Mouse (Mus musculus): ENCODE measurements around the gene Tmem62. TPM values are rescaled to one million over a fixed set of nuclear protein-coding genes. Genes with fewer than 3 reads are reported as not detected.
A peak's percentile ranks its signal among the peaks of the same experiment; 100 is the strongest.

The Tmem62 gene
- 2.1 and 3.9 TPM in 2 replicates for polyA plus RNA-seq (2014; fragmentation: Nextera tagmentation; extraction: Ambion mirVana)

- ATAC-seq (ENCODE audit: insufficient number of reproducible peaks, insufficient read depth, low FRiP score, low read depth) = peak; percentile 78
- H3K27me3 ChIP-seq (ENCODE audit: control insufficient read depth, insufficient read depth, low read length) = no peaks in the 10 kb centered on the region
- no peaks in the 10 kb centered on the region for H3K9me3 ChIP-seq (ENCODE audit: control insufficient read depth, low read length)
- H3K4me2 ChIP-seq (ENCODE audit: low read length) = peak within 1 kb of the TSS; percentile 96
- peak within 1 kb of the TSS; percentile 4 to 42; a peak in 3 of 4 replicates for H3K27ac ChIP-seq (replicated peaks in 1 of 2; ENCODE audit: control insufficient read depth in 1 of 2, insufficient read depth in 1 of 2, low read depth in 2 of 2, low read length in 2 of 2)
- H3K36me3 ChIP-seq (ENCODE audit: control insufficient read depth, insufficient read depth, low read length) = no peaks in the 10 kb centered on the region
- peak within 1 kb of the TSS; percentile 79 to 95 for H3K4me3 ChIP-seq (ENCODE audit: control insufficient read depth in 1 of 2, insufficient read depth in 1 of 2, low read depth in 1 of 2, low read length in 2 of 2)
- WGBS = under 1% methylated on average over 59 of the region's 71 CpGs
- peaks cover 0 to 4% of the 10 kb centered on the region in 2 experiments; a peak in 1 of 4 replicates for H3K4me1 ChIP-seq (ENCODE audit: control insufficient read depth in 2 of 2, insufficient read depth in 2 of 2, low read length in 2 of 2)
- peak within 1 kb of the TSS; percentile 82 for H3K9ac ChIP-seq (ENCODE audit: low read length)
Measured at GRCm38 (mm10) chr2:120976990-120977925, at the start of gene Tmem62. TSS of gene Tmem62 (plus strand) at chr2:120977017.

GRCm38 (mm10) chr2:120933038-120933437 is 43.8 kb upstream of the Tmem62 start:
- no peak overlapping the region for H3K4me3 ChIP-seq (ENCODE audit: control insufficient read depth in 1 of 2, insufficient read depth in 1 of 2, low read depth in 1 of 2, low read length in 2 of 2)
- ATAC-seq (ENCODE audit: insufficient number of reproducible peaks, insufficient read depth, low FRiP score, low read depth) = no peak
- 92% methylated on average over 3 of the region's 3 CpGs for WGBS
- H3K9me3 ChIP-seq (ENCODE audit: control insufficient read depth, low read length) = no peaks in the 10 kb centered on the region
- no peak overlapping the region for H3K27ac ChIP-seq (replicated peaks in 1 of 2; ENCODE audit: control insufficient read depth in 1 of 2, insufficient read depth in 1 of 2, low read depth in 2 of 2, low read length in 2 of 2)
- H3K4me1 ChIP-seq (ENCODE audit: control insufficient read depth in 2 of 2, insufficient read depth in 2 of 2, low read length in 2 of 2) = no peaks in the 10 kb centered on the region
- peaks cover 90% of the 10 kb centered on the region for H3K36me3 ChIP-seq (ENCODE audit: control insufficient read depth, insufficient read depth, low read length)
- H3K4me2 ChIP-seq (ENCODE audit: low read length) = no peak overlapping the region
- H3K9ac ChIP-seq (ENCODE audit: low read length) = no peak overlapping the region
- no peaks in the 10 kb centered on the region for H3K27me3 ChIP-seq (ENCODE audit: control insufficient read depth, insufficient read depth, low read length)

DNA sequence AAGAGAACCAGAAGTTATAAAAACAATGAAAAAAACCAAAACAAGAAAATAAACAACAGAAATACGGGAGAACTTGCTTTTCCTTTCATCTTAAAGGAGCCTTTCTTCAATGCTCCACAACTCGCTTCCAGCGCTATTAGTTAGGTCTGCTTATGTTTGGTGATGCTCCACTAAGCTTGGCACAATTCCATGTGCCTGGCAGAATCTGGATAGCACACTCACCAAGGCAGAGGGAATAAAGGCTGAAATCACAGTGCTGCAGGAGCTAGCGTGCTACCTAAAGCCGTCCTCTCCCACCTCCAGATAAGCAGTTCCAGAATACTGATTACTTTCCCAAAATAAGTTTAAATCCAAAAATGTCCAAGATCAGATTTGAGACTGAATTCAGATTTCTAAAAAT is 25.6 kb upstream of the Tmem62 start:
- no peak overlapping the region for H3K9ac ChIP-seq (ENCODE audit: low read length)
- no peak overlapping the region for H3K4me2 ChIP-seq (ENCODE audit: low read length)
- ATAC-seq (ENCODE audit: insufficient number of reproducible peaks, insufficient read depth, low FRiP score, low read depth) = no peak
- H3K27ac ChIP-seq (replicated peaks in 1 of 2; ENCODE audit: control insufficient read depth in 1 of 2, insufficient read depth in 1 of 2, low read depth in 2 of 2, low read length in 2 of 2) = no peak overlapping the region
- H3K27me3 ChIP-seq (ENCODE audit: control insufficient read depth, insufficient read depth, low read length) = no peaks in the 10 kb centered on the region
- no peak overlapping the region for H3K4me3 ChIP-seq (ENCODE audit: control insufficient read depth in 1 of 2, insufficient read depth in 1 of 2, low read depth in 1 of 2, low read length in 2 of 2)
- no peaks in the 10 kb centered on the region for H3K4me1 ChIP-seq (ENCODE audit: control insufficient read depth in 2 of 2, insufficient read depth in 2 of 2, low read length in 2 of 2)
- peaks cover 71% of the 10 kb centered on the region for H3K36me3 ChIP-seq (ENCODE audit: control insufficient read depth, insufficient read depth, low read length)
- 69% methylated on average over 5 of the region's 5 CpGs for whole genome bisulfite sequencing
- no peaks in the 10 kb centered on the region for H3K9me3 ChIP-seq (ENCODE audit: control insufficient read depth, low read length)

DNA sequence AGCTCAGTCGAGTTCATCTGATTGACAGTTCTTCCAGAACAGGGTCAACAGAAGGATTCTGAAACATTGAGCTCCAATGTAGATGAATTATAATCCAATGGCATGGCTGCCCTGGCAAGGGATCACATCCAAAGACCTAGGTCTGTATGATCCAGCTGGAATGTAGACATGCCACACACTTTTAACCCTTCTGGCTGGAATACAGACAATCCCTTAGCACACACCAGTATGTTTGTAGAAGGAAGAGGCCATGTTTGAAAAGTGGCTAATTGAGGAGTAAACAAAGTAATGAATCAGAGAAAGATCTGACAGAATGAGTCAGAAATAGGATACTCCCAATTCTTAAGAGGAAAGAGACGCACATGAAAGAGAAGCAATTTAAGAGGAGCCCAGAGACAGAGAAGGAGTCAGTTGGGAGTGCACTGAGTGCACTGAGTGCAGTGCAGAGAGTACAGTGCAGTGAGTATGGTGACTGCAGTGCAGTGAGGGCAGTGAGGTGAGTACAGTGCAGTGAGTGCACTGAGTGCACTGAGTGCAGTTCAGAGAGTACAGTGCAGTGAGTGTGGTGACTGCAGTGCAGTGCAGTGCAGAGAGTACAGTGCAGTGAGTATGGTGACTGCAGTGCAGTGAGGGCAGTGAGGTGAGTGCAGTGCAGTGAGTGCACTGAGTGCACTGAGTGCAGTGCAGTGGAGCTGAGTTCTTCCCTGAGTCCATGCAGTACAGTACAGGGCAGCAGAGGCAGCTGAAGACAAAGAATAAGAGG is 24.5 kb upstream of the Tmem62 start:
- Histone ChIP-seq H3K4me3 (ENCODE audit: control insufficient read depth in 1 of 2, insufficient read depth in 1 of 2, low read depth in 1 of 2, low read length in 2 of 2) (no peak overlapping the region), H3K4me1 (ENCODE audit: control insufficient read depth in 2 of 2, insufficient read depth in 2 of 2, low read length in 2 of 2) (no peaks in the 10 kb centered on the region), H3K4me2 (ENCODE audit: low read length) (no peak overlapping the region), H3K27ac (replicated peaks in 1 of 2; ENCODE audit: control insufficient read depth in 1 of 2, insufficient read depth in 1 of 2, low read depth in 2 of 2, low read length in 2 of 2) (no peak overlapping the region), H3K9ac (ENCODE audit: low read length) (no peak overlapping the region), H3K27me3 (ENCODE audit: control insufficient read depth, insufficient read depth, low read length) (no peaks in the 10 kb centered on the region), H3K9me3 (ENCODE audit: control insufficient read depth, low read length) (no peaks in the 10 kb centered on the region), H3K36me3 (ENCODE audit: control insufficient read depth, insufficient read depth, low read length) (peaks cover 61% of the 10 kb centered on the region)
- WGBS = 76% methylated on average over 2 of the region's 2 CpGs
- ATAC-seq (ENCODE audit: insufficient number of reproducible peaks, insufficient read depth, low FRiP score, low read depth) = no peak

DNA sequence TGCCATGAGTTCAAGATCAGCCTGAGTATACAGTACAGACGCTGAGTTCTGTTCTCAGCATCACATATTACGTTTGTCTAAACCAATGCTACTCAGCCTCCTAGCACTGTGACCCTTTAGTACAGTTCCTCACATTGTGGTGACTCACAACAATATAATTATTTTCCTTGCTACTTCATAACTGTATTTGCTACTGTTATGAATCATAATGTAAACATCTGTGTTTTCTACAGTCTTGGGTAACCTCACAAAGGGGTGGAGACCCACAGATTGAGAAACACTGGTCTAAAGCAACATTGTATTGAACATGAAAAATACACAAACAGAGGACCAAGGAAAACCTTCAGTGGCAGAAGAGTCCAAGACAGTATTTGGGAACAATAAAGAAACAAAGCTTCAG is 17.5 kb upstream of the Tmem62 start:
- H3K4me3 ChIP-seq (ENCODE audit: control insufficient read depth in 1 of 2, insufficient read depth in 1 of 2, low read depth in 1 of 2, low read length in 2 of 2) = no peak overlapping the region
- peaks cover 46% of the 10 kb centered on the region for H3K36me3 ChIP-seq (ENCODE audit: control insufficient read depth, insufficient read depth, low read length)
- no peak overlapping the region for H3K4me2 ChIP-seq (ENCODE audit: low read length)
- H3K27me3 ChIP-seq (ENCODE audit: control insufficient read depth, insufficient read depth, low read length) = no peaks in the 10 kb centered on the region
- no peaks in the 10 kb centered on the region for H3K4me1 ChIP-seq (ENCODE audit: control insufficient read depth in 2 of 2, insufficient read depth in 2 of 2, low read length in 2 of 2)
- H3K9ac ChIP-seq (ENCODE audit: low read length) = no peak overlapping the region
- H3K9me3 ChIP-seq (ENCODE audit: control insufficient read depth, low read length) = no peaks in the 10 kb centered on the region
- H3K27ac ChIP-seq (replicated peaks in 1 of 2; ENCODE audit: control insufficient read depth in 1 of 2, insufficient read depth in 1 of 2, low read depth in 2 of 2, low read length in 2 of 2) = no peak overlapping the region
- WGBS = 88% methylated on average over 2 of the region's 2 CpGs
- no peak for ATAC-seq (ENCODE audit: insufficient number of reproducible peaks, insufficient read depth, low FRiP score, low read depth)

DNA sequence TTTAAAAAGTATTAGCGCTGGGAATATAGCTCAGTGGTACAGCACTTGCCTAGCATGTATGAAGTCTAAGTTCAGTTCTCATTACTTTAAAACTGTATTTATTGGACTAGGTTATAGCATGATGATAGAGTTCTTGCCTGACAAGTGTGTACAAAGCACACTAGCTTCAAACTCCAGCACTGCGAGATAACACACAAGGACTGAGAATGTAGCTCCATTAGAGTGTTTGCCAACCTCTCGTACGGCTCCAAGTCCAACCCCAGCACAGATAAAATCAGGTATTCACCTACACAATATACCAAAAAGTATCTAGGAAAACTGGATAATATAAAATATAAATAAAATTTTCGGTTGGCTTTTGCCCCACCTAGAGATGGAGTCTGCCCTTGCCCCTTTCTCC is 17.0 kb upstream of the Tmem62 start:
- H3K9me3 ChIP-seq (ENCODE audit: control insufficient read depth, low read length) = no peaks in the 10 kb centered on the region
- ATAC-seq (ENCODE audit: insufficient number of reproducible peaks, insufficient read depth, low FRiP score, low read depth) = no peak
- no peaks in the 10 kb centered on the region; a peak in 1 of 4 replicates for H3K4me1 ChIP-seq (ENCODE audit: control insufficient read depth in 2 of 2, insufficient read depth in 2 of 2, low read length in 2 of 2)
- 77% methylated on average over 5 of the region's 5 CpGs for WGBS
- no peak overlapping the region for H3K9ac ChIP-seq (ENCODE audit: low read length)
- peaks cover 42% of the 10 kb centered on the region for H3K36me3 ChIP-seq (ENCODE audit: control insufficient read depth, insufficient read depth, low read length)
- no peaks in the 10 kb centered on the region for H3K27me3 ChIP-seq (ENCODE audit: control insufficient read depth, insufficient read depth, low read length)
- no peak overlapping the region for H3K27ac ChIP-seq (replicated peaks in 1 of 2; ENCODE audit: control insufficient read depth in 1 of 2, insufficient read depth in 1 of 2, low read depth in 2 of 2, low read length in 2 of 2)
- H3K4me2 ChIP-seq (ENCODE audit: low read length) = no peak overlapping the region
- H3K4me3 ChIP-seq (ENCODE audit: control insufficient read depth in 1 of 2, insufficient read depth in 1 of 2, low read depth in 1 of 2, low read length in 2 of 2) = no peak overlapping the region

GRCm38 (mm10) chr2:120960261-120960660 is 16.6 kb upstream of the Tmem62 start:
- no peaks in the 10 kb centered on the region for H3K9me3 ChIP-seq (ENCODE audit: control insufficient read depth, low read length)
- no peak overlapping the region for H3K4me3 ChIP-seq (ENCODE audit: control insufficient read depth in 1 of 2, insufficient read depth in 1 of 2, low read depth in 1 of 2, low read length in 2 of 2)
- no peak overlapping the region for H3K9ac ChIP-seq (ENCODE audit: low read length)
- H3K36me3 ChIP-seq (ENCODE audit: control insufficient read depth, insufficient read depth, low read length) = peaks cover 37% of the 10 kb centered on the region
- H3K4me2 ChIP-seq (ENCODE audit: low read length) = no peak overlapping the region
- 87% methylated on average over 1 of the region's 1 CpGs for WGBS
- no peak overlapping the region for H3K27ac ChIP-seq (replicated peaks in 1 of 2; ENCODE audit: control insufficient read depth in 1 of 2, insufficient read depth in 1 of 2, low read depth in 2 of 2, low read length in 2 of 2)
- H3K4me1 ChIP-seq (ENCODE audit: control insufficient read depth in 2 of 2, insufficient read depth in 2 of 2, low read length in 2 of 2) = no peaks in the 10 kb centered on the region; a peak in 1 of 4 replicates
- H3K27me3 ChIP-seq (ENCODE audit: control insufficient read depth, insufficient read depth, low read length) = no peaks in the 10 kb centered on the region
- ATAC-seq (ENCODE audit: insufficient number of reproducible peaks, insufficient read depth, low FRiP score, low read depth) = no peak
